Mouse (Mus musculus) T-helper 1 cell (primary cell): ENCODE data around the gene Extl1.

ENCODE experiments used
- in situ Hi-C: fragments of 300-600 bp; cut with MboI, MseI; formaldehyde crosslinking; loops from one replicate; pipeline ENCODE4 v1.15.1; 2025; ENCODE audit warnings: high pct_unique_total_duplicates

Extl1 gene

GRCm38 (mm10) chr4:134391636-134392035 lies 8.0 kb upstream of the Extl1 start:
- in situ Hi-C loops = no loop called here

GRCm38 (mm10) chr4:134388397-134388796 lies 4.7 kb upstream of the Extl1 start:
- in situ Hi-C loops = no loop called here

GRCm38 (mm10) chr4:134387268-134387667 lies 3.6 kb upstream of the Extl1 start:
- in situ Hi-C loops = no loop called here

GRCm38 (mm10) chr4:134379510-134379909 lies 4.1 kb downstream of the Extl1 start:
- in situ Hi-C loops = no loop called here

GRCm38 (mm10) chr4:134378089-134378615 lies 5.5 kb downstream of the Extl1 start:
- in situ Hi-C loops = no loop called here

GRCm38 (mm10) chr4:134374306-134374705 lies 9.3 kb downstream of the Extl1 start:
- in situ Hi-C loops = no loop called here

- in situ Hi-C loops = no loop called here
Observed at GRCm38 (mm10) chr4:134373295-134373694, 10.4 kb downstream of the Extl1 start.

- in situ Hi-C loops = no loop called here
Observed at GRCm38 (mm10) chr4:134372294-134372747, 11.3 kb downstream of the Extl1 start.

GRCm38 (mm10) chr4:134371316-134371855 lies 12.3 kb downstream of the Extl1 start:
- in situ Hi-C loops = no loop called here

GRCm38 (mm10) chr4:134370649-134371221 lies 12.9 kb downstream of the Extl1 start:
- in situ Hi-C loops = no loop called here

GRCm38 (mm10) chr4:134365280-134365679 lies 18.4 kb downstream of the Extl1 start:
- in situ Hi-C loops = no loop called here

- in situ Hi-C loops = no loop called here
Observed at GRCm38 (mm10) chr4:134362586-134362985, 21.1 kb downstream of the Extl1 start.

- in situ Hi-C loops = no loop called here
Observed at GRCm38 (mm10) chr4:134362124-134362523, 21.5 kb downstream of the Extl1 start.

GRCm38 (mm10) chr4:134361215-134361614 lies 22.4 kb downstream of the Extl1 start:
- in situ Hi-C loops = no loop called here

GRCm38 (mm10) chr4:134359649-134360048 lies 24.0 kb downstream of the Extl1 start:
- in situ Hi-C loops = no loop called here

GRCm38 (mm10) chr4:134357461-134357771 lies 26.2 kb downstream of the Extl1 start:
- in situ Hi-C loops = no loop called here

- in situ Hi-C loops = no loop called here
Observed at GRCm38 (mm10) chr4:134356591-134357460, 26.8 kb downstream of the Extl1 start.

- in situ Hi-C loops = no loop called here
Observed at GRCm38 (mm10) chr4:134355841-134356452, 27.7 kb downstream of the Extl1 start.

GRCm38 (mm10) chr4:134353527-134354409 lies 29.9 kb downstream of the Extl1 start:
- in situ Hi-C loops = no loop called here

GRCm38 (mm10) chr4:134352929-134353328 lies 30.7 kb downstream of the Extl1 start:
- in situ Hi-C loops = no loop called here

- in situ Hi-C loops = no loop called here
Observed at GRCm38 (mm10) chr4:134352261-134352707, 31.4 kb downstream of the Extl1 start.
